Mouse (Mus musculus): Measurements from ENCODE around the gene Crocc2.

DNA sequence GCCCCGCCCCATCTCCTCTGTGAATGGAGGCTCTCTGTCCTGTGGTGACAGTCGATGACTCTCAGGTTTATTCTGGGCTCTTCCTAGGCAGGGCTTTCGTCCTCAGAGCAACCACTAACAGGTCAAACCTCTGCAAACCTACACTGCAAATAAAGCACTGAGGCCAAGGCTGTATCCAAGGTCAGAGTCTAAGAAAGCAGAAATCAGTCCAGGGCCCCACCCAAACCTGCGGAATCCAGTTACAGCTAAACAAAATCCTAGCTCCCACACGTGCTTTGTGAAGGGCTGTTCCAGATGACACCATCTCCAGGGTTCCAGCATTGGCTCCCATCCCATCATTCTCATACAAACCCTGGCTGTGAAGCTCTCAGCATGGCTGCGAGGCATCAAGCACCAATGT lies 107.0 kb downstream of the Crocc2 start:
- TF ChIP-seq HCFC1 (IDR thresholded peaks at IDR 0.05; ENCODE audit: borderline replicate concordance, insufficient read depth, low read length) (no peak), MAFK (IDR thresholded peaks at IDR 0.05; ENCODE audit: insufficient read depth, low read depth, low read length) (no peak), CHD2 (IDR thresholded peaks at IDR 0.05; ENCODE audit: low read depth, low read length) (no peak)
